Mouse (Mus musculus) embryonic facial prominence, embryonic 15.5 days (tissue): ENCODE results near the gene Zfp536. TPM values are rescaled to one million over a fixed set of nuclear protein-coding genes. Genes with fewer than 3 reads are reported as not detected.

ENCODE experiments used
- ATAC-seq: fragments of 200-750 bp; cut with Nextera tagmentation; 2 replicates; pipeline ENCODE4 v1.8.0; 2017; ENCODE audit warnings: low read depth, moderate TSS enrichment; ENCODE audit not compliant: insufficient number of reproducible peaks, low FRiP score, low TSS enrichment
- H3K27ac ChIP-seq: fragments of 300-500 bp; sonication (generic); replicated peaks from 2 replicates; pipeline ENCODE4 v1.5.1; 2015; ENCODE audit warnings: mild to moderate bottlenecking, inconsistent platforms
- H3K27me3 ChIP-seq: fragments of 300-500 bp; sonication (generic); 2 replicates; pipeline ENCODE4 v1.6.1; 2015; ENCODE audit warnings: inconsistent platforms
- H3K36me3 ChIP-seq: fragments of 300-500 bp; sonication (generic); 2 replicates; pipeline ENCODE4 v1.6.1; 2015; ENCODE audit warnings: mild to moderate bottlenecking, inconsistent platforms
- H3K4me1 ChIP-seq: fragments of 300-500 bp; sonication (generic); 2 replicates; pipeline ENCODE4 v1.6.1; 2015; ENCODE audit warnings: inconsistent platforms
- H3K4me2 ChIP-seq: fragments of 300-500 bp; sonication (generic); replicated peaks from 2 replicates; pipeline ENCODE4 v1.6.1; 2015; ENCODE audit warnings: mild to moderate bottlenecking, inconsistent platforms
- H3K4me3 ChIP-seq: fragments of 300-500 bp; sonication (generic); replicated peaks from 2 replicates; pipeline ENCODE4 v1.5.1; 2015; ENCODE audit warnings: mild to moderate bottlenecking, inconsistent platforms
- H3K9ac ChIP-seq: fragments of 300-500 bp; sonication (generic); 2 replicates; pipeline ENCODE4 v1.6.1; 2015; ENCODE audit warnings: inconsistent platforms
- H3K9me3 ChIP-seq: fragments of 300-500 bp; sonication (generic); replicated peaks from 2 replicates; pipeline ENCODE4 v1.6.1; 2016; ENCODE audit warnings: inconsistent platforms
- WGBS: fragments of 180-500 bp; shearing (Covaris S2); methylation state at CpG from one replicate; pipeline ENCODE4 v1.1.7; 2015; 5-methylcytosine and 5-hydroxymethylcytosine counted together
- polyA plus RNA-seq: library from polyadenylated mRNA; unstranded; fragments of >200 nt; fragmentation: Nextera tagmentation; extraction: Ambion mirVana; gene quantifications from 2 replicates; pipeline ENCODE4 v1.2.1, GENCODE M21; 2015

Gene Zfp536
- polyA plus RNA-seq, 1 experiment from 2014 or later: 6.6 TPM

GRCm38 (mm10) chr7:37689107-37689511, 84.3 kb downstream of the Zfp536 start:
- Histone ChIP-seq H3K36me3 (no peaks in the 10 kb centered on the region), H3K9me3 (no peaks in the 10 kb centered on the region), H3K27ac (no peak overlapping the region), H3K4me1 (peaks cover 3% of the 10 kb centered on the region; the same call in 1 of the 2 replicates), H3K27me3 (no peaks in the 10 kb centered on the region), H3K4me2 (no peak overlapping the region), H3K4me3 (no peak overlapping the region), H3K9ac (no peak overlapping the region)
- WGBS: 40% methylated on average over 11 of the region's 11 CpGs
- no peak for ATAC-seq

- no peak for ATAC-seq
- Histone ChIP-seq H3K4me1 (peaks cover 3% of the 10 kb centered on the region; the same call in 1 of the 2 replicates), H3K9me3 (no peaks in the 10 kb centered on the region), H3K27me3 (no peaks in the 10 kb centered on the region), H3K4me3 (no peak overlapping the region), H3K27ac (no peak overlapping the region), H3K4me2 (no peak overlapping the region), H3K36me3 (no peaks in the 10 kb centered on the region), H3K9ac (no peak overlapping the region)
- 84% methylated on average over 2 of the region's 2 CpGs for WGBS
Observed at GRCm38 (mm10) chr7:37686366-37686765, 87.1 kb downstream of the Zfp536 start.

- 64% methylated on average over 3 of the region's 3 CpGs for WGBS
- no peak overlapping the region for H3K27ac ChIP-seq
- no peak for ATAC-seq
Observed at GRCm38 (mm10) chr7:37685247-37685646, 88.2 kb downstream of the Zfp536 start.

GRCm38 (mm10) chr7:37681335-37681734, 92.1 kb downstream of the Zfp536 start:
- WGBS: 58% methylated on average over 3 of the region's 3 CpGs
- Histone ChIP-seq H3K36me3 (no peaks in the 10 kb centered on the region), H3K27me3 (no peaks in the 10 kb centered on the region), H3K9me3 (no peaks in the 10 kb centered on the region), H3K4me3 (no peak overlapping the region), H3K4me1 (no peaks in the 10 kb centered on the region), H3K27ac (no peak overlapping the region), H3K4me2 (no peak overlapping the region), H3K9ac (no peak overlapping the region)
- no peak for ATAC-seq

More at GRCm38 (mm10) chr7:37685247-37685646, 88.2 kb downstream of the Zfp536 start:
- Histone ChIP-seq H3K4me1 (peaks cover 3% of the 10 kb centered on the region; the same call in 1 of the 2 replicates), H3K9me3 (no peaks in the 10 kb centered on the region), H3K4me2 (no peak overlapping the region), H3K4me3 (no peak overlapping the region), H3K9ac (no peak overlapping the region), H3K27me3 (no peaks in the 10 kb centered on the region), H3K36me3 (no peaks in the 10 kb centered on the region)

- H3K4me2 ChIP-seq: no peak overlapping the region
- H3K36me3 ChIP-seq: no peaks in the 10 kb centered on the region
- 87% methylated on average over 7 of the region's 7 CpGs for WGBS
- no peak overlapping the region for H3K27ac ChIP-seq
- no peaks in the 10 kb centered on the region for H3K27me3 ChIP-seq
- H3K9ac ChIP-seq: no peak overlapping the region
- H3K4me1 ChIP-seq: peaks cover 10% of the 10 kb centered on the region
- no peak for ATAC-seq
- H3K9me3 ChIP-seq: no peaks in the 10 kb centered on the region
- no peak overlapping the region for H3K4me3 ChIP-seq
Observed at GRCm38 (mm10) chr7:37663676-37664365, 109.6 kb downstream of the Zfp536 start.

GRCm38 (mm10) chr7:37648671-37649070, 124.8 kb downstream of the Zfp536 start:
- Histone ChIP-seq H3K36me3 (no peaks in the 10 kb centered on the region), H3K9ac (no peak overlapping the region), H3K4me1 (no peaks in the 10 kb centered on the region), H3K27ac (no peak overlapping the region), H3K9me3 (no peaks in the 10 kb centered on the region), H3K27me3 (no peaks in the 10 kb centered on the region), H3K4me2 (no peak overlapping the region), H3K4me3 (no peak overlapping the region)
- ATAC-seq: no peak
- WGBS: 83% methylated on average over 11 of the region's 11 CpGs

GRCm38 (mm10) chr7:37647917-37648615, 125.4 kb downstream of the Zfp536 start:
- 0 out of 2 replicates have a peak, but pooled peaks cover 3% of the 10 kb centered on the region for H3K9me3 ChIP-seq

GRCm38 (mm10) chr7:37639740-37640397, 133.6 kb downstream of the Zfp536 start:
- no peak overlapping the region for H3K4me3 ChIP-seq
- ATAC-seq: no peak
- no peak overlapping the region for H3K9ac ChIP-seq
- 0 out of 2 replicates have a peak, but pooled peaks cover 3% of the 10 kb centered on the region for H3K9me3 ChIP-seq
- H3K27me3 ChIP-seq: no peaks in the 10 kb centered on the region
- H3K27ac ChIP-seq: no peak overlapping the region
- 0 out of 2 replicates have a peak, but pooled peaks cover 5% of the 10 kb centered on the region for H3K4me1 ChIP-seq
- H3K4me2 ChIP-seq: no peak overlapping the region
- WGBS: 34% methylated on average over 12 of the region's 12 CpGs
- H3K36me3 ChIP-seq: no peaks in the 10 kb centered on the region

More at GRCm38 (mm10) chr7:37647917-37648615, 125.4 kb downstream of the Zfp536 start:
- WGBS: 83% methylated on average over 21 of the region's 21 CpGs
- no peak overlapping the region for H3K4me2 ChIP-seq
- no peak overlapping the region for H3K27ac ChIP-seq
- H3K4me1 ChIP-seq: no peaks in the 10 kb centered on the region
- no peak overlapping the region for H3K9ac ChIP-seq
- H3K4me3 ChIP-seq: no peak overlapping the region
- ATAC-seq: no peak
- H3K27me3 ChIP-seq: no peaks in the 10 kb centered on the region
- no peaks in the 10 kb centered on the region for H3K36me3 ChIP-seq

- Histone ChIP-seq H3K27ac (no peak overlapping the region), H3K36me3 (no peaks in the 10 kb centered on the region), H3K27me3 (no peaks in the 10 kb centered on the region), H3K4me2 (no peak overlapping the region), H3K4me3 (no peak overlapping the region), H3K4me1 (no peaks in the 10 kb centered on the region), H3K9me3 (no peaks in the 10 kb centered on the region), H3K9ac (no peak overlapping the region)
- ATAC-seq: no peak
- 79% methylated on average over 5 of the region's 5 CpGs for WGBS
Observed at GRCm38 (mm10) chr7:37634812-37635211, 138.6 kb downstream of the Zfp536 start.

GRCm38 (mm10) chr7:37630410-37630809, 143.0 kb downstream of the Zfp536 start:
- no peaks in the 10 kb centered on the region for H3K4me1 ChIP-seq
- H3K4me2 ChIP-seq: no peak overlapping the region
- no peaks in the 10 kb centered on the region for H3K9me3 ChIP-seq
- H3K4me3 ChIP-seq: no peak overlapping the region
- no peaks in the 10 kb centered on the region for H3K36me3 ChIP-seq
- no peak for ATAC-seq
- no peak overlapping the region for H3K9ac ChIP-seq
- H3K27me3 ChIP-seq: peaks cover 4% of the 10 kb centered on the region; the same call in 1 of the 2 replicates
- H3K27ac ChIP-seq: no peak overlapping the region
- WGBS: 86% methylated on average over 7 of the region's 7 CpGs

GRCm38 (mm10) chr7:37627897-37628510, 145.4 kb downstream of the Zfp536 start:
- Histone ChIP-seq H3K4me2 (no peak overlapping the region), H3K27me3 (peaks cover 12% of the 10 kb centered on the region; the same call in 1 of the 2 replicates), H3K36me3 (no peaks in the 10 kb centered on the region), H3K9me3 (no peaks in the 10 kb centered on the region), H3K27ac (no peak overlapping the region), H3K4me3 (no peak overlapping the region), H3K4me1 (peaks cover 8% of the 10 kb centered on the region; the same call in 1 of the 2 replicates), H3K9ac (no peak overlapping the region)
- no peak for ATAC-seq
- whole genome bisulfite sequencing: 61% methylated on average over 6 of the region's 6 CpGs
